In genomic region chr6:86847816-86848215, GRCm38 (mm10) we compare ENCODE assay signal across 10 mouse cellular contexts. TPM values are rescaled to one million over a fixed set of nuclear protein-coding genes. Genes with fewer than 3 reads are reported as not detected.
DNase-seq lines count a peak whose midpoint lies in the region; ATAC-seq lines count a peak whose summit lies in the region.
"Had no signal": no experiment of that assay in that cellular context is flagged by ENCODE, and none has a peak within 500 bp of the region (broad histone marks: within the 10 kb centered on the region; RNA-seq: fewer than 3 reads in every experiment).

No protein-coding gene starts in this region.

- no peaks in the 10 kb centered on the region for H3K36me3 ChIP-seq in lung, embryonic 16.5 days (ENCODE audit: control insufficient read depth, insufficient read depth, low read length)
- H3K36me3 ChIP-seq in forebrain, embryonic 11.5 days (ENCODE audit: control insufficient read depth, insufficient read depth, low read length), result no peaks in the 10 kb centered on the region
- H3K36me3 ChIP-seq in limb, embryonic 10.5 days, result no peaks in the 10 kb centered on the region
- H3K36me3 ChIP-seq in neural tube, embryonic 13.5 days, result no peaks in the 10 kb centered on the region

- 87% methylated on average over 8 of the region's 8 CpGs for WGBS in lung, embryonic 16.5 days
- WGBS in forebrain, embryonic 11.5 days, result 92% methylated on average over 8 of the region's 8 CpGs
- 92% methylated on average over 8 of the region's 8 CpGs for WGBS in limb, embryonic 10.5 days
- 90% methylated on average over 8 of the region's 8 CpGs for WGBS in neural tube, embryonic 13.5 days

- H3K4me1 ChIP-seq in lung, embryonic 16.5 days (replicated peaks; ENCODE audit: control insufficient read depth, insufficient read depth, low read length), result peaks cover 28% of the 10 kb centered on the region
- H3K4me1 ChIP-seq in forebrain, embryonic 11.5 days (replicated peaks; ENCODE audit: control insufficient read depth, insufficient read depth, low read length), result peaks cover 6% of the 10 kb centered on the region; the same call in 1 of the 2 replicates
- peaks cover 32% of the 10 kb centered on the region for H3K4me1 ChIP-seq in limb, embryonic 10.5 days
- H3K4me1 ChIP-seq in neural tube, embryonic 13.5 days (replicated peaks), result peaks cover 36% of the 10 kb centered on the region

- peak overlapping the region; percentile 80 for H3K4me2 ChIP-seq in lung, embryonic 16.5 days (ENCODE audit: low read depth, low read length)
- H3K4me2 ChIP-seq in forebrain, embryonic 11.5 days (ENCODE audit: low read depth, low read length, severe bottlenecking), result no peak overlapping the region
- peak overlapping the region; percentile 95 for H3K4me2 ChIP-seq in neural tube, embryonic 13.5 days

- no peak overlapping the region for H3K4me3 ChIP-seq in lung, embryonic 16.5 days (ENCODE audit: low read length)
- H3K4me3 ChIP-seq in forebrain, embryonic 11.5 days (ENCODE audit: low read depth, low read length), result peak overlapping the region; percentile 79; the same call in 1 of the 2 replicates
- peak overlapping the region; percentile 87 for H3K4me3 ChIP-seq in limb, embryonic 10.5 days
- H3K4me3 ChIP-seq in neural tube, embryonic 13.5 days, result peak overlapping the region; percentile 79

- no peak overlapping the region for H3K27ac ChIP-seq in lung, embryonic 16.5 days (ENCODE audit: low read length)
- no peak overlapping the region for H3K27ac ChIP-seq in forebrain, embryonic 11.5 days (ENCODE audit: low read depth, low read length)
- H3K27ac ChIP-seq in limb, embryonic 10.5 days, result no peak overlapping the region
- H3K27ac ChIP-seq in neural tube, embryonic 13.5 days (replicated peaks), result no peak overlapping the region

- H3K27me3 ChIP-seq in lung, embryonic 16.5 days (ENCODE audit: control insufficient read depth, insufficient read depth, low read depth, low read length), result no peaks in the 10 kb centered on the region
- no peaks in the 10 kb centered on the region for H3K27me3 ChIP-seq in forebrain, embryonic 11.5 days (ENCODE audit: control insufficient read depth, insufficient read depth, low read length)
- no peaks in the 10 kb centered on the region for H3K27me3 ChIP-seq in limb, embryonic 10.5 days (ENCODE audit: low read depth, poor library complexity, severe bottlenecking)
- no peaks in the 10 kb centered on the region for H3K27me3 ChIP-seq in neural tube, embryonic 13.5 days

- ATAC-seq in lung, embryonic 16.5 days (ENCODE audit: low read depth), result no peak
- ATAC-seq in forebrain, embryonic 11.5 days (replicated peaks; ENCODE audit: low FRiP score), result no peak
- no peak for ATAC-seq in neural tube, embryonic 13.5 days (ENCODE audit: low read depth)

- DNase-seq in lung, postnatal 10 days, result no peak
- no peak for DNase-seq in forebrain, embryonic 11.5 days (ENCODE audit: low spot score)
- DNase-seq in limb, embryonic 10.5 days (ENCODE audit: low spot score), result no peak
- no peak for DNase-seq in B cell, adult 2 months
- DNase-seq in adrenal gland, postnatal 36 days, result no peak
- DNase-seq in layer of hippocampus, postnatal 36 days, result no peak
- DNase-seq: cerebellum, postnatal 10 days; lung, postnatal 4 days had no signal

- H3K9ac ChIP-seq in lung, embryonic 16.5 days (ENCODE audit: low read length), result no peak overlapping the region
- no peak overlapping the region for H3K9ac ChIP-seq in forebrain, embryonic 11.5 days (ENCODE audit: low read length)
- peak overlapping the region; percentile 90 for H3K9ac ChIP-seq in neural tube, embryonic 13.5 days

- no peaks in the 10 kb centered on the region for H3K9me3 ChIP-seq in lung, embryonic 16.5 days (ENCODE audit: control insufficient read depth, low read length)
- no peaks in the 10 kb centered on the region for H3K9me3 ChIP-seq in forebrain, embryonic 11.5 days (ENCODE audit: control insufficient read depth, low read length)
- H3K9me3 ChIP-seq in limb, embryonic 10.5 days (replicated peaks), result no peaks in the 10 kb centered on the region
- H3K9me3 ChIP-seq in neural tube, embryonic 13.5 days, result no peaks in the 10 kb centered on the region

RNA-seq across cellular contexts. Expression of gene Aak1, which starts 1.5 kb away (rescaled TPM):
- polyA plus RNA-seq in lung, embryonic 16.5 days (2015; fragmentation: Nextera tagmentation; extraction: Ambion mirVana), result 11.6 and 12.4 TPM in 2 replicates
- 21.9 and 23.2 TPM in 2 replicates for polyA plus RNA-seq in forebrain, embryonic 11.5 days (2014; fragmentation: Nextera tagmentation; extraction: Ambion mirVana)
- polyA plus RNA-seq in limb, embryonic 10.5 days (2016; fragmentation: Nextera tagmentation; extraction: Ambion mirVana), result 11.2 and 13.3 TPM in 2 replicates
- 37.3 and 42.7 TPM in 2 replicates for polyA plus RNA-seq in neural tube, embryonic 13.5 days (2015; fragmentation: Nextera tagmentation; extraction: Ambion mirVana)
- 100 to 1,000 TPM in 1 of 2 experiments, 10 to 100 TPM in 1; 98.7 to 119 TPM for total RNA-seq in adrenal gland, postnatal 36 days (2021)
- 100 to 1,000 TPM; 435 to 445 TPM for total RNA-seq in layer of hippocampus, postnatal 36 days (2021)

RNA-seq across cellular contexts. Expression of gene Anxa4, which starts 54.4 kb away (rescaled TPM):
- 149 and 154 TPM in 2 replicates for polyA plus RNA-seq in lung, embryonic 16.5 days (2015; fragmentation: Nextera tagmentation; extraction: Ambion mirVana)
- 5.7 and 6.1 TPM in 2 replicates for polyA plus RNA-seq in forebrain, embryonic 11.5 days (2014; fragmentation: Nextera tagmentation; extraction: Ambion mirVana)
- polyA plus RNA-seq in limb, embryonic 10.5 days (2016; fragmentation: Nextera tagmentation; extraction: Ambion mirVana), result 4.1 and 7.5 TPM in 2 replicates
- polyA plus RNA-seq in neural tube, embryonic 13.5 days (2015; fragmentation: Nextera tagmentation; extraction: Ambion mirVana), result 5.2 and 6.8 TPM in 2 replicates
- 10 to 100 TPM; 62.8 to 72.5 TPM for total RNA-seq in adrenal gland, postnatal 36 days (2021)
- total RNA-seq in layer of hippocampus, postnatal 36 days (2021), result 1 to 10 TPM; 4.8 to 6.0 TPM

Comparison
In these comparisons a context has a peak if more than half of its experiments do, and no peak if none do; other contexts are left out.
1. RNA of gene Anxa4, which starts 54.4 kb away (polyA plus RNA-seq): 149 to 154 TPM in lung, embryonic 16.5 days; 4.1 to 7.5 TPM in limb, embryonic 10.5 days, 5.7 to 6.1 TPM in forebrain, embryonic 11.5 days and 5.2 to 6.8 TPM in neural tube, embryonic 13.5 days; every median in the first group is over 10 times any median in the second.